Mouse (Mus musculus) mature B cell (primary cell): ENCODE measurements around the gene Rnps1.
"Not testable (repeated sequence)": the region's sequence is repeated elsewhere in the genome, so short reads cannot be mapped to it uniquely, and the experiment has no call there.

Experiments
- in situ Hi-C: fragments of 300-500 bp; cut with MboI; formaldehyde crosslinking; loops from 2 replicates; pipeline ENCODE4 v1.14.3; 2019

The Rnps1 gene

GRCm38 (mm10) chr17:24414230-24414976 lies at the start of gene Rnps1:
Gene Rnps1, plus strand, starts transcription at chr17:24414565.
- in situ Hi-C loops, result no loop called here

- in situ Hi-C loops, result no loop called here
Measured at GRCm38 (mm10) chr17:24365863-24366262, 48.5 kb upstream of the Rnps1 start.

GRCm38 (mm10) chr17:24375094-24375712 lies 39.2 kb upstream of the Rnps1 start:
- in situ Hi-C loops, result no loop called here

GRCm38 (mm10) chr17:24375886-24376285 lies 38.5 kb upstream of the Rnps1 start:
- in situ Hi-C loops, result no loop called here

- in situ Hi-C loops, result no loop called here
Measured at GRCm38 (mm10) chr17:24378496-24378895, 35.9 kb upstream of the Rnps1 start.

- in situ Hi-C loops, result no loop called here
Measured at GRCm38 (mm10) chr17:24383789-24384188, 30.6 kb upstream of the Rnps1 start.

GRCm38 (mm10) chr17:24388711-24389110 lies 25.7 kb upstream of the Rnps1 start:
- in situ Hi-C loops, result no loop called here

- in situ Hi-C loops, result no loop called here
Measured at GRCm38 (mm10) chr17:24389865-24390264, 24.5 kb upstream of the Rnps1 start.

- in situ Hi-C loops, result no loop called here
Measured at GRCm38 (mm10) chr17:24391149-24391548, 23.2 kb upstream of the Rnps1 start.

GRCm38 (mm10) chr17:24393527-24393926 lies 20.8 kb upstream of the Rnps1 start:
- in situ Hi-C loops, result no loop called here

GRCm38 (mm10) chr17:24394456-24394855 lies 19.9 kb upstream of the Rnps1 start:
- in situ Hi-C loops, result no loop called here

GRCm38 (mm10) chr17:24402371-24402770 lies 12.0 kb upstream of the Rnps1 start:
- in situ Hi-C loops, result no loop called here

- in situ Hi-C loops, result no loop called here
Measured at GRCm38 (mm10) chr17:24407116-24407803, 7.1 kb upstream of the Rnps1 start.

GRCm38 (mm10) chr17:24413557-24414211 lies 681 bp upstream of the Rnps1 start:
- in situ Hi-C loops, result no loop called here

GRCm38 (mm10) chr17:24415011-24415410 lies 646 bp downstream of the Rnps1 start:
- in situ Hi-C loops, result no loop called here

GRCm38 (mm10) chr17:24416051-24416652 lies 1.8 kb downstream of the Rnps1 start:
- in situ Hi-C loops, result no loop called here

GRCm38 (mm10) chr17:24423114-24423513 lies 8.7 kb downstream of the Rnps1 start:
- in situ Hi-C loops, result no loop called here

GRCm38 (mm10) chr17:24424489-24424888 lies 10.1 kb downstream of the Rnps1 start:
- in situ Hi-C loops, result no loop called here

GRCm38 (mm10) chr17:24425326-24425725 lies 11.0 kb downstream of the Rnps1 start:
- in situ Hi-C loops, result not testable (repeated sequence)

- in situ Hi-C loops, result no loop called here
Measured at GRCm38 (mm10) chr17:24425905-24426304, 11.5 kb downstream of the Rnps1 start.

GRCm38 (mm10) chr17:24426471-24427169 lies 12.3 kb downstream of the Rnps1 start, which contains the start of gene Eci1:
Gene Eci1, plus strand, starts transcription at chr17:24426641.
- in situ Hi-C loops, result no loop called here
